Mouse (Mus musculus) hindbrain, embryonic 10.5 days (tissue): ENCODE data around the gene Afdn. TPM values are rescaled to one million over a fixed set of nuclear protein-coding genes. Genes with fewer than 3 reads are reported as not detected.
"Not testable (repeated sequence)": the region's sequence is repeated elsewhere in the genome, so short reads cannot be mapped to it uniquely, and the experiment has no call there.

ENCODE experiments used
- DNase-seq: peaks from one replicate; pipeline ENCODE4 v3.0.0-alpha.2; 2017; ENCODE audit warnings: low spot score
- H3K27ac ChIP-seq: fragments of 300-500 bp; sonication (generic); 2 replicates; pipeline ENCODE4 v1.5.1; 2016; ENCODE audit warnings: mild to moderate bottlenecking, moderate library complexity
- H3K27me3 ChIP-seq: fragments of 300-500 bp; sonication (generic); 2 replicates; pipeline ENCODE4 v1.6.1; 2016; ENCODE audit warnings: mild to moderate bottlenecking; ENCODE audit not compliant: poor library complexity, insufficient read depth, severe bottlenecking
- H3K36me3 ChIP-seq: fragments of 300-500 bp; sonication (generic); 2 replicates; pipeline ENCODE4 v1.6.1; 2016; ENCODE audit warnings: mild to moderate bottlenecking, moderate library complexity
- H3K4me1 ChIP-seq: fragments of 300-500 bp; sonication (generic); replicated peaks from 2 replicates; pipeline ENCODE4 v1.6.1; 2016; ENCODE audit warnings: mild to moderate bottlenecking
- H3K4me3 ChIP-seq: fragments of 300-500 bp; sonication (generic); 2 replicates; pipeline ENCODE4 v1.5.1; 2016; ENCODE audit warnings: mild to moderate bottlenecking, moderate library complexity
- H3K9me3 ChIP-seq: fragments of 300-500 bp; sonication (generic); 2 replicates; pipeline ENCODE4 v1.6.1; 2016; ENCODE audit warnings: mild to moderate bottlenecking, moderate library complexity
- WGBS: fragments of 180-500 bp; shearing (Covaris S2); methylation state at CpG from one replicate; pipeline ENCODE4 v1.1.7; 2016; 5-methylcytosine and 5-hydroxymethylcytosine counted together
- polyA plus RNA-seq: library from polyadenylated mRNA; unstranded; fragments of >200 nt; fragmentation: Nextera tagmentation; extraction: Ambion mirVana; gene quantifications from 2 replicates; pipeline ENCODE4 v1.2.1, GENCODE M21; 2016

Gene Afdn
- polyA plus RNA-seq, 1 experiment from 2014 or later = 71.0 TPM

DNA sequence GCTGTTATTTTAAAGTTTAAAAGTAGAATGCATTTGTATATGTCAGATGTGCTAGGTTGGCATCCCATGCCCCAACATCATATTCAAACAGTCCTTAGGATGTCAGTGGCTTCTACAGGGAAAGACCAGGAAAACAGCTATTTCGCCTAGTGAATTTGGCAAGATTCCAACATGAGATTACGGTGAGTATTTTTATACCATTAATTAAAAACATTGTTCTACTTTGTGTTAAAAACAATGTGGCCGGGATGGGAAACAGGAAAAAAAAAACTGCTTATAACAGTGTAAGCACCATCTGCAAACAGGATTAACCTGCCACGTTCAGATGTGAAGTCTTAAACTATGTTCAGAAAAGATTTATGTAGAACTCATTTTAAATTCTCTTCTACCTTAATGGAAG is 153.6 kb downstream of the Afdn start:
- H3K9me3 ChIP-seq = no peaks in the 10 kb centered on the region
- no peaks in the 10 kb centered on the region for H3K36me3 ChIP-seq
- WGBS = 92% methylated on average over 4 of the region's 4 CpGs
- H3K4me1 ChIP-seq = no peaks in the 10 kb centered on the region
- H3K27me3 ChIP-seq = no peaks in the 10 kb centered on the region
- DNase-seq = no peak
- H3K4me3 ChIP-seq = no peak overlapping the region
- no peak overlapping the region for H3K27ac ChIP-seq

GRCm38 (mm10) chr17:13914531-13914930 is 154.2 kb downstream of the Afdn start:
- 72% methylated on average over 4 of the region's 4 CpGs for WGBS
- Histone ChIP-seq H3K4me3 (no peak overlapping the region), H3K36me3 (no peaks in the 10 kb centered on the region), H3K27me3 (no peaks in the 10 kb centered on the region), H3K9me3 (no peaks in the 10 kb centered on the region), H3K27ac (no peak overlapping the region), H3K4me1 (no peaks in the 10 kb centered on the region)
- no peak for DNase-seq

GRCm38 (mm10) chr17:13920771-13921170 is 160.4 kb downstream of the Afdn start:
- Histone ChIP-seq H3K4me1 (0 out of 2 replicates have a peak, but pooled peaks cover 5% of the 10 kb centered on the region), H3K27me3 (no peaks in the 10 kb centered on the region), H3K36me3 (no peaks in the 10 kb centered on the region), H3K4me3 (no peak overlapping the region), H3K27ac (no peak overlapping the region), H3K9me3 (no peaks in the 10 kb centered on the region)
- DNase-seq = peak; percentile 20
- WGBS = 78% methylated on average over 2 of the region's 2 CpGs

GRCm38 (mm10) chr17:13923418-13923817 is 163.1 kb downstream of the Afdn start:
- Histone ChIP-seq H3K27me3 (no peaks in the 10 kb centered on the region), H3K36me3 (no peaks in the 10 kb centered on the region), H3K4me1 (0 out of 2 replicates have a peak, but pooled peaks cover 5% of the 10 kb centered on the region), H3K4me3 (no peak overlapping the region), H3K9me3 (no peaks in the 10 kb centered on the region), H3K27ac (no peak overlapping the region)
- no peak for DNase-seq
- 73% methylated on average over 2 of the region's 2 CpGs for WGBS

DNA sequence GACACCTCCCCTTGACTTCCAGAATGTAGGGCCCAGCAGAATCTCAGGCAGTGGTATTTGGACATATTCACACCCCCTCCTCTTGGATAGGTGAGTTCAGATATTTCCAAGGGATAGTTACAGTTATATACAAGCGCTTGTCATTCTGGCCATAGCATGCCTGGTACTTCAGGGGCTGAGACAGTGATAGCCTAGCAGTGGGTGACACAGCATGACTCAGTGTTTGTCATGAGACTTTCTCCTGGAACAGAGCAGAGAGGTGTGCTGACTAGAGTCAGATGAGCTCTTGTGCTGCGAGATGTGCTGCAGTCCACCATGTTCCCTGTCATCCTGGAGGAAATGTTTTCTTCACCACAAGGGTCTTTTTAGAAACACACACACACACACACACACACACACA is 164.2 kb downstream of the Afdn start:
- Histone ChIP-seq H3K4me3 (no peak overlapping the region), H3K27me3 (no peaks in the 10 kb centered on the region), H3K36me3 (no peaks in the 10 kb centered on the region), H3K9me3 (no peaks in the 10 kb centered on the region), H3K4me1 (0 out of 2 replicates have a peak, but pooled peaks cover 5% of the 10 kb centered on the region), H3K27ac (no peak overlapping the region)
- no peak for DNase-seq
- WGBS = 84% methylated on average over 2 of the region's 2 CpGs

DNA sequence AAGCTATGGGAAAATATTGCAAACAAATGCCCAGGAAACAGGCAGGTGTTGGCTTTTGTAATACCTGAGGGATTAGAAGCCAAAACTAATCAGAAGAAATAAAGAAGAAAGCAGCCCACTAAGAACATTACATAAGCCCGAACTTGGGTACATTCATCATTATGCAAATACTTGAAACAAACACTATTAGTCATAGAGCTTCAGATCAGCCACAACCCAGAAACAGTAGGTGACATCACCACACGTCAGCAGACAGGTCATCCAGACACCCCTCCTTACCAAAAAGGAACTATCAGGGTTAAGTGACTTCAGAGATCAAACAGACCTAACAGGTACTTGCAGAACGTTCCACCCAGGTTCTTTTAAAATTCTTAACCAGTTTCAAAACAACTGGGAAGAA is 165.6 kb downstream of the Afdn start:
- no peaks in the 10 kb centered on the region for H3K27me3 ChIP-seq
- WGBS = 72% methylated on average over 3 of the region's 3 CpGs

GRCm38 (mm10) chr17:13930421-13930820 is 170.1 kb downstream of the Afdn start:
- H3K27me3 ChIP-seq = no peaks in the 10 kb centered on the region
- no peaks in the 10 kb centered on the region for H3K36me3 ChIP-seq
- no peak overlapping the region for H3K27ac ChIP-seq
- H3K9me3 ChIP-seq = no peaks in the 10 kb centered on the region
- H3K4me3 ChIP-seq = no peak overlapping the region
- H3K4me1 ChIP-seq = no peaks in the 10 kb centered on the region
- 87% methylated on average over 9 of the region's 9 CpGs for WGBS
- no peak for DNase-seq

More for the DNA sequence above, 165.6 kb downstream of the Afdn start:
- Histone ChIP-seq H3K4me1 (0 out of 2 replicates have a peak, but pooled peaks cover 4% of the 10 kb centered on the region), H3K4me3 (no peak overlapping the region), H3K27ac (no peak overlapping the region), H3K9me3 (no peaks in the 10 kb centered on the region), H3K36me3 (no peaks in the 10 kb centered on the region)
- no peak for DNase-seq

- H3K9me3 ChIP-seq, DNase-seq, H3K4me1 ChIP-seq, H3K36me3 ChIP-seq, H3K4me3 ChIP-seq, H3K27ac ChIP-seq, H3K27me3 ChIP-seq: not testable (repeated sequence)
- 93% methylated on average over 2 of the region's 2 CpGs for WGBS
Observed at GRCm38 (mm10) chr17:13935364-13935763, 175.0 kb downstream of the Afdn start.

- WGBS = 94% methylated on average over 4 of the region's 4 CpGs
Observed at GRCm38 (mm10) chr17:13937787-13938186, 177.4 kb downstream of the Afdn start.

GRCm38 (mm10) chr17:13938652-13939051 is 178.3 kb downstream of the Afdn start:
- DNase-seq = no peak
- WGBS = 90% methylated on average over 3 of the region's 3 CpGs
- H3K4me1 ChIP-seq = no peaks in the 10 kb centered on the region
- H3K27ac ChIP-seq = no peak overlapping the region
- H3K4me3 ChIP-seq = no peak overlapping the region
- H3K27me3 ChIP-seq = no peaks in the 10 kb centered on the region
- H3K36me3 ChIP-seq = no peaks in the 10 kb centered on the region
- no peaks in the 10 kb centered on the region for H3K9me3 ChIP-seq

More at GRCm38 (mm10) chr17:13937787-13938186, 177.4 kb downstream of the Afdn start:
- no peak for DNase-seq
- Histone ChIP-seq H3K36me3 (no peaks in the 10 kb centered on the region), H3K4me1 (no peaks in the 10 kb centered on the region), H3K4me3 (no peak overlapping the region), H3K9me3 (no peaks in the 10 kb centered on the region), H3K27me3 (no peaks in the 10 kb centered on the region), H3K27ac (no peak overlapping the region)

GRCm38 (mm10) chr17:13939231-13939630 is 178.9 kb downstream of the Afdn start:
- not testable (repeated sequence) for H3K4me3 ChIP-seq, DNase-seq, H3K4me1 ChIP-seq, H3K27ac ChIP-seq, H3K9me3 ChIP-seq, H3K27me3 ChIP-seq, H3K36me3 ChIP-seq
- WGBS = 88% methylated on average over 2 of the region's 2 CpGs

DNA sequence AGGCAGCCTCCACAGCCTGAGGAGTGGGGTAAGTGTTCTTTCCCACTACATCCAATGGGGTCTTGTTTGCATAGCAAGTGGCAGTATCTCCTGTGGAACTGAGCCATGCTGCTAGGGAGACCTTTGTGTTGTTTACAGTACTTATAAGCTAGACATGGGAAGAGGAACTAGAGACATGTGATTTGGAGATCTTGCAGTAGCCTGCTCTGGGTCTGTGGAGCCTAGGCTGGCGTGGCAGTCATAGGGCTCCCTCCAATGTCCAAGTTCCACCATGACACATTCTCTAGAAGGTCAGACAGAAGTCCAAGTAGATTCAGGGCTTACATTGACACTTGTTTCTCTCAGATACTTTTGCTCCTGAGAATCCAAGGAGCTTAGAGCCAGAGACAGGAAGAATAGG is 180.1 kb downstream of the Afdn start:
- H3K27ac ChIP-seq = no peak overlapping the region
- no peaks in the 10 kb centered on the region for H3K27me3 ChIP-seq
- DNase-seq = no peak
- WGBS = 76% methylated on average over 1 of the region's 1 CpGs
- H3K4me3 ChIP-seq = no peak overlapping the region
- no peaks in the 10 kb centered on the region for H3K9me3 ChIP-seq
- no peaks in the 10 kb centered on the region for H3K4me1 ChIP-seq
- H3K36me3 ChIP-seq = no peaks in the 10 kb centered on the region

GRCm38 (mm10) chr17:13948073-13948472 is 187.7 kb downstream of the Afdn start, which contains the start of gene Gm7168:
Gene Gm7168, plus strand, starts transcription at chr17:13948373.
- not testable (repeated sequence) for H3K4me3 ChIP-seq, H3K9me3 ChIP-seq, DNase-seq, H3K4me1 ChIP-seq, H3K36me3 ChIP-seq, H3K27ac ChIP-seq, H3K27me3 ChIP-seq
- WGBS = 80% methylated on average over 1 of the region's 2 CpGs

DNA sequence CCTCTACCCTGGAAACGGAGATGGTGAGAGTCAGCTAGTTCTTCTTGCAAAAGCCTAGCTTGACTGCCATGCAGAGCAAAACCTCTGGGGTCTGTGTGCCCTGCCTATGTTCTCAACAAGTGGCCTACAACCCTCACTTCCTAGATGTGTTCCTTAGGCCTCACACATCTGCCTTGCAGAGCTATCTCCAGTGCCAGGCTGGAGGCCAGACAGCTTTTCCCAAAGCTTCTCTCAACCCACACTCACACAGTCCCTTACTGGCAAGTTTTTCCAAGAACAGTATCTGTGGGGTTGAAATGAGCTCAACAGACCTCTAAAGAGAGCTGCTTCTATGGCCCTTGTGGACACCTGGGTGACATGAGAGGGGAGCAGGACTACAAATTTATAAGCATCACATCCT is 191.2 kb downstream of the Afdn start:
- not testable (repeated sequence) for H3K36me3 ChIP-seq, H3K27me3 ChIP-seq, H3K4me3 ChIP-seq, H3K4me1 ChIP-seq, DNase-seq, H3K27ac ChIP-seq, H3K9me3 ChIP-seq
- WGBS = 79% methylated on average over 1 of the region's 1 CpGs
